Mouse (Mus musculus) spleen, adult 18-20 months (tissue): ENCODE results near the gene Cfap157.

ENCODE experiments used
- DNase-seq, 2 experiments: peaks; one replicate each; pipeline ENCODE4 v3.0.0; 2022; ENCODE audit warnings: mixed read lengths in 2 of 2

The Cfap157 gene

GRCm38 (mm10) chr2:32784048-32784681 is at the start of gene Cfap157:
Gene Cfap157 (minus strand): TSS chr2:32784428.
- no peak for DNase-seq

- no peak for DNase-seq
Observed at GRCm38 (mm10) chr2:32828979-32829676, 44.9 kb upstream of the Cfap157 start.

- no peak for DNase-seq
Observed at GRCm38 (mm10) chr2:32825796-32826195, 41.6 kb upstream of the Cfap157 start.

GRCm38 (mm10) chr2:32824778-32825177 is 40.5 kb upstream of the Cfap157 start:
- DNase-seq, result no peak

- DNase-seq, result no peak
Observed at GRCm38 (mm10) chr2:32824181-32824580, 40.0 kb upstream of the Cfap157 start.

GRCm38 (mm10) chr2:32823579-32824154 is 39.4 kb upstream of the Cfap157 start:
- no peak for DNase-seq

GRCm38 (mm10) chr2:32823153-32823552 is 38.9 kb upstream of the Cfap157 start:
- no peak for DNase-seq

- DNase-seq, result no peak
Observed at GRCm38 (mm10) chr2:32822643-32823042, 38.4 kb upstream of the Cfap157 start.

- DNase-seq, result peak in 1 of 2 experiments; percentile 44
Observed at GRCm38 (mm10) chr2:32821041-32821802, 37.0 kb upstream of the Cfap157 start.

GRCm38 (mm10) chr2:32818208-32818607 is 34.0 kb upstream of the Cfap157 start:
- no peak for DNase-seq

GRCm38 (mm10) chr2:32817589-32817988 is 33.4 kb upstream of the Cfap157 start:
- no peak for DNase-seq

GRCm38 (mm10) chr2:32816946-32817581 is 32.8 kb upstream of the Cfap157 start:
- DNase-seq, result no peak

GRCm38 (mm10) chr2:32816497-32816896 is 32.3 kb upstream of the Cfap157 start:
- no peak for DNase-seq

- DNase-seq, result no peak
Observed at GRCm38 (mm10) chr2:32811959-32812358, 27.7 kb upstream of the Cfap157 start.

GRCm38 (mm10) chr2:32808816-32809566 is 24.8 kb upstream of the Cfap157 start:
- no peak for DNase-seq

GRCm38 (mm10) chr2:32798251-32798962 is 14.2 kb upstream of the Cfap157 start:
- no peak for DNase-seq

- no peak for DNase-seq
Observed at GRCm38 (mm10) chr2:32795748-32796418, 11.7 kb upstream of the Cfap157 start.

- DNase-seq, result no peak
Observed at GRCm38 (mm10) chr2:32791297-32791696, 7.1 kb upstream of the Cfap157 start.

GRCm38 (mm10) chr2:32788581-32788980 is 4.4 kb upstream of the Cfap157 start:
- no peak for DNase-seq

- DNase-seq, result no peak
Observed at GRCm38 (mm10) chr2:32787176-32787575, 2.9 kb upstream of the Cfap157 start.

GRCm38 (mm10) chr2:32781710-32782109 is 2.5 kb downstream of the Cfap157 start:
- no peak for DNase-seq
